Mouse (Mus musculus) Patski (cell line): ENCODE measurements around the gene Sbno1. TPM values are rescaled to one million over a fixed set of nuclear protein-coding genes. Genes with fewer than 3 reads are reported as not detected.

ENCODE experiments used
- ATAC-seq: fragments of 100-300 bp; one replicate; pipeline ENCODE4 v1.8.0; 2021
- CTCF ChIA-PET: fragments of 350-600 bp; sonication (Branson Sonifier 250); formaldehyde crosslinking; loops from one replicate; lab custom pipeline; 2022; ENCODE audit warnings: inconsistent platforms; lab: Charles Lee
- POLR2A ChIA-PET: fragments of 350-600 bp; sonication (Branson Sonifier 250); formaldehyde crosslinking; loops from one replicate; lab custom pipeline; 2022; ENCODE audit warnings: antibody characterized with exemption, inconsistent platforms; lab: Charles Lee
- DNase-seq: peaks from one replicate; pipeline ENCODE4 v3.0.0-alpha.2; 2011; ENCODE audit warnings: low read depth, low spot score
- H3K27me3 ChIP-seq: fragments of 371-371 bp; one replicate; pipeline ENCODE4 v1.5.1; 2021
- CTCF ChIP-seq: fragments of 100-300 bp; IDR thresholded peaks from one replicate; pipeline ENCODE4 v1.5.1; 2021
- in situ Hi-C: fragments of 300-500 bp; cut with MboI; formaldehyde crosslinking; loops from 3 replicates; pipeline ENCODE4 v1.11.1; 2018; ENCODE audit warnings: low pct_unique_long_range_greater_than_20kb, mixed read lengths
- polyA plus RNA-seq: library from polyadenylated mRNA; unstranded; gene quantifications from one replicate; pipeline ENCODE4 v1.2.3, GENCODE M21; 2021

The Sbno1 gene
- polyA plus RNA-seq, 1 experiment from 2014 or later, result 59.0 TPM

DNA sequence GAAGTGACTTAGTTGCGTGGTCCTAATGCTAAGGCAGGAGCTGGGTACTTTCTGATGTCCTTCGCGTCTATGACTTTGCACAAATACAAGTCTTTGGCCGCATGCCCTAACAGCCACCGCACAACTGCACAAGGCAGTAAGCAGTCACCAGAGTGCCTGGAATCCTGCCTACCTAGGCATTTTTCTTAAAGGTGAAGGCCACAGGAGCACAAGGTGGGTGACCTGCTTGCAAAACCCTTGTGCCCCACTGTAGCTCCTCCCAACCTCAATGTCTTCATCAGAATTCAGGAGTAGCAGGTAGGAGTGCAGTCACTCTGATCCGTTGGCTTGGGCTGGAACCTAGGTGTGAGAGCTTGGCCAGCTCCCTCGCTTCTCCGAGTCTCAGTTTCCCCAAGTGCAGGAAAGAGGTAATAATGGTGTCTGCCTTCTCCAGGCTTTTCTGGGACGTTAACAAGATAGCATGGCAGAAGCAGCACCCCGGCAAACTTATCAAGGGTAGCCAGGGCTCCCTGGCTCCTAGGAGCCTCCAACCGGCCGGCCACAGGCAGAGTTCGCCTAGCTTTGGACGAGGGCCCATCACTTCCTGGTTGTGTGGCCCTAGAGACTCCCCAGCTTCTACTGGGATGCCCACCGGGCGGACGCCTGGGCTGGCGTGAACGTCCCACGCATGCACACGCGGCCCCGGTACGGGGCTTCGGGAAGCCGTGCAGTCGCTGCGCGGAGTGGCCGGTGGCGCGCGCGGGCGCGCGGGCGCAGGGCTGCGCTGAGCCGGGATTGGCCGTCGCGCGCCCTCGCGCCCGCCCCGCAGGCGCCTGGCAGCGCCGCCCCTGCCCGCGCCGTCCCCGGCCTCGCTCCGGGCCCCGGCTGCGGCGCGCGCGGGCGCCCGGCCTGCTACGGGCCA lies 19.1 kb upstream of the Sbno1 start:
- POLR2A ChIA-PET, result interaction anchor here (0.7 to 0.9 kb wide), 3 partner anchors 34 to 87 kb away, joined by 3 to 5 read pairs (median 3); partner anchors contain the start of genes Rilpl1 and Rilpl2
- no peaks in the 10 kb centered on the region for H3K27me3 ChIP-seq
- CTCF ChIA-PET, result interaction anchor here (0.9 to 1.3 kb wide), 2 partner anchors 15 to 94 kb away, joined by 4 read pairs; no protein-coding TSS in a partner anchor
- DNase-seq (no peak), ATAC-seq (peak; percentile 54)
- in situ Hi-C loops, result loop anchor here (25.0 kb wide), 1 partner anchor 417 kb away; the partner anchor contains the start of genes Ccdc92 and Zfp664
- TF ChIP-seq CTCF, result no peak

DNA sequence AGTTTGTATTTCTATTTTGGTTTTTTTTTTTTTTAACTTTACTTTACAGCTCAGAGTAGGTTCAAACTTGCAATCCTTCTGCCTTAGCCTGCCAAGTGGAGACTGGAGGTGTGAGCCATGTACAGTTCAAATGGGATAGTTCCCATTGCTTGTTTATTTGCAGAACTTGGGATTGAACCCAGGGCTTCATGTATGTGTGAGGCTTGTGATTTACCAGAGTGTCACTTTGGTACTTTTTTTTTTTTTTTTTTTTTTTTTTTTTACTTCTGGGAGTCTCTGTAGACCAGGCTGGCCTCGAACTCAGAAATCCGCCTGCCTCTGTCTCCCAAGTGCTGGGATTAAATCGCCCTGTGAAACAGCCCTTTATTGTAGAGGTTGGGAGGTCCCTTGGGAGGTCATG lies 18.4 kb upstream of the Sbno1 start:
- POLR2A ChIA-PET, result interaction anchor here (0.6 to 0.9 kb wide), 7 partner anchors 9 to 94 kb away, joined by 3 to 5 read pairs (median 3); partner anchors contain the start of genes Rilpl1 and Rilpl2
- DNase-seq (no peak), ATAC-seq (no peak)
- no peak for TF ChIP-seq CTCF
- in situ Hi-C loops, result loop anchor here (25.0 kb wide), 1 partner anchor 418 kb away; the partner anchor contains the start of genes Ccdc92 and Zfp664
- CTCF ChIA-PET, result interaction anchor here (0.9 to 1.3 kb wide), 2 partner anchors 14 to 94 kb away, joined by 4 read pairs; no protein-coding TSS in a partner anchor
- no peaks in the 10 kb centered on the region for H3K27me3 ChIP-seq

DNA sequence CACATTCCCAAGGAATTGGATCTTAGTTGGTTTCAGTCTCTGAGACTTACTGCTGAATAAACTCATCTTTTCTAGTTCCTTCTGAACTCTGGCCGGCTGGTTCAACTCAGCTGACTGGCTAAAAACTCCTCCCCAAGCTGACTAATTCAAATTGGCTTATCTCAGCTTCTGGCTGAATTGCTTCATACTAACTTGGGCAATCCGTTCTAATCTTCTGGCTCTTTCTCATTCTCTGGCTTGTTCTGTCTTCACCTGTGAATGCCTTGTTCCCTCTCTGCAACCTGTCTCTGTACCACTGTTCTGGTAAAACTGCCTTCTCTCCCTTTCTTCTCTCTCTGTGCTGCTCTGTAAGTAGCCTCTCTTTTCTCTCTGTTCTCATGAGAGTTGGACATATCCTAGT lies 16.8 kb upstream of the Sbno1 start:
- TF ChIP-seq CTCF, result no peak
- DNase-seq, result no peak
- in situ Hi-C loops, result loop anchor here (25.0 kb wide), 1 partner anchor 420 kb away; the partner anchor contains the start of genes Ccdc92 and Zfp664
- POLR2A ChIA-PET, result interaction anchor here (0.7 to 1.8 kb wide), 2 partner anchors 24 to 36 kb away, joined by 3 to 4 read pairs; partner anchors contain the start of gene Rilpl2
- no peaks in the 10 kb centered on the region for H3K27me3 ChIP-seq
- CTCF ChIA-PET, result interaction anchor here (0.9 to 1.9 kb wide), 6 partner anchors 10 to 112 kb away, joined by 3 to 11 read pairs (median 4); no protein-coding TSS in a partner anchor
- ATAC-seq, result no peak

DNA sequence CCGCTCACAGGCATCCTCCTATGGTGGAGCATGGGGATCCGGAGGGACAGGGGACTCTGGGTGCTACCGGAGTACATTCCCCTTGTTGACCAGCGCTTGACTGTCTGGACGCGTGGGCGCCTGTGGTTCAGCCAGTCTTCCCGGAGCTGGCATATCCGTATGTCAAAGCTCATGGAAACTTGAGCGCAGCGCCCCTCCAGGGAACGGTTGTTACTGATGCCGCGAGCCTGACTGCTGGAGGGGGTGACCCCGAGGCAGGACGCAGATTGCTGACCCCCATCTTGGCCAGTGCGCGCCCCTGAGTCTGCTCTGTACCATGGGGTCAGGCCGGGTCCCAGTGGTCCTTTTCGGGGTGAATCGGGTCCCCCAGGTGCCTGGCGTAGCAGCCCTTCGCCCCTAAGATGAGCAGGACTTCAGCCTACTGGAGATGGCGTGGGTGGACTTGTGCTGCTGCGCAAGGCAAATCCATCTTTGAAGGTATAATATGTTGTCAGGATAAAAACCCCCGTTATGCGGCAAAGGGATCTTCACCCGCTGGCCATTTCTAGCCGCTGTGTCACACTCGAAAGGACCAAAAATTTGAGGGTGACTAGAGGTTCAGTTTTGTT lies 14.4 kb upstream of the Sbno1 start:
- TF ChIP-seq CTCF, result peak; percentile 75
- DNase-seq, result peak; percentile 44
- POLR2A ChIA-PET, result interaction anchor here (1.0 kb wide), 1 partner anchor 86 kb away, joined by 3 read pairs; no protein-coding TSS in a partner anchor
- in situ Hi-C loops, result loop anchor here (25.0 kb wide), 1 partner anchor 422 kb away; the partner anchor contains the start of genes Ccdc92 and Zfp664
- CTCF ChIA-PET, result interaction anchor here (0.9 to 4.0 kb wide), 9 partner anchors 9 to 99 kb away, joined by 3 to 31 read pairs (median 5); partner anchors contain the start of gene Rilpl2
- H3K27me3 ChIP-seq, result no peaks in the 10 kb centered on the region
- peak; percentile 63 for ATAC-seq

DNA sequence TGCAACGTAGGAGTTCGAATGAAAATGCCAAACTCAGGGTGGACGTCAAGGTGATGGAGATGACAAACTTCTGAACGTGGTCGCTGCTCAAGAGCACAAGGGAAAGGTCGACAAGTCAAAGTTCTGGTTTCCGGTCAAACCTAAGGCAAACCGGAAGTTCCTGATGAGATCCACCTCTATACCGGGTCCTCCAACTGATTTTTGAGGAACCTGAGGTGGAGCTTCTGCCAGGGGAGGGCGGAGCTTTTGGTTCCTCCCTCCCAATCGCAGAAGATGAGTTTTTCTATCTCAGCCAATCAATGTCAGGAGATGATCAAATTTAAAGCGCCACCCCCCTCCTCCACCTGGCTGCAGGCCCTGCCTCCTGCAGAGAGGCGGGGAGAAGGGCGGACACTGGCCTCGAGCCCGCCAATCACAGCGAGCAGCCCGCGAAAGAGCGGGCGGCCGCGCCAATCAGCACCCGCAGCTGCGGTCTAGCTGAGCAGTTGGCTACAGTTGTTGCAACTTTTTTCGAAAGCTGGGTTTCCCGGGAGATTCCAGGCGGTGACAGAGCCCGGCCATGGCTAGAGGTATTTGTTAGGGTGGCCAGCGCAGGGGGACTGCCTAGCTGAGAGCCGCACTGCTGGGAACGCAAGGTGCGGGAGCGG lies 13.8 kb upstream of the Sbno1 start, which contains the start of gene Kmt5a:
TSS of gene Kmt5a (plus strand) at position 484 of the 647 bp plus-strand sequence.
- ChIA-PET CTCF (interaction anchor here (0.9 to 4.0 kb wide), 10 partner anchors 8 to 99 kb away, joined by 3 to 31 read pairs (median 4); partner anchors contain the start of genes Rilpl1 and Rilpl2), POLR2A (interaction anchor here (0.6 to 1.0 kb wide), 2 partner anchors 86 to 102 kb away, joined by 3 to 6 read pairs; no protein-coding TSS in a partner anchor)
- in situ Hi-C loops, result loop anchor here (5.0 to 25.0 kb wide), 2 partner anchors 93 to 423 kb away; partner anchors contain the start of genes Ccdc92, Rilpl1 and Zfp664
- no peak for TF ChIP-seq CTCF
- peak; percentile 94 for ATAC-seq
- H3K27me3 ChIP-seq, result no peaks in the 10 kb centered on the region
- peak; percentile 91 for DNase-seq

DNA sequence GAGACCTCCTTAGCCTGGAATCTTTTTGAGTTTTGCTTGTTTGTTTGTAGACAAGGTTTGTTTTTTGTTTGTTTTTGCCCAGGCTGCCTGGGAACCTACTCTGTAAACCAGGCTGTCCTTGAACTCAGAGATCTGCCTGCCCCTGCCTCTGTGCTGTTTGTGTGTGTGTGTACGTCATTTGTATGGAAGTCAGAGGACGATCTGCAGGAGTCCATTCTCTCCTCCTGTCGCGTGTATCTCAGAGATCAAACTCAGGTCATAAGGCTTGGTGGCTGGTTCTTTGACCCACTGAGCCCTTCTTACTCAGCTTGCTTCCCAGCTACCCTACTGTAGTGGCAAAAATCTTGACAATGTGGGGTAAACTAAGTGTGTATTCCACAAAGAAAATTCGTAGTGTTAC lies 12.9 kb upstream of the Sbno1 start:
- in situ Hi-C loops, result loop anchor here (5.0 to 25.0 kb wide), 2 partner anchors 94 to 424 kb away; partner anchors contain the start of genes Ccdc92, Rilpl1 and Zfp664
- POLR2A ChIA-PET, result interaction anchor here (0.7 to 0.9 kb wide), 2 partner anchors 99 to 114 kb away, joined by 3 read pairs; no protein-coding TSS in a partner anchor
- no peak for TF ChIP-seq CTCF
- no peaks in the 10 kb centered on the region for H3K27me3 ChIP-seq
- CTCF ChIA-PET, result interaction anchor here (0.6 to 4.0 kb wide), 9 partner anchors 9 to 116 kb away, joined by 3 to 31 read pairs (median 3); partner anchors contain the start of genes Rilpl1 and Sbno1
- ATAC-seq (no peak), DNase-seq (no peak)

DNA sequence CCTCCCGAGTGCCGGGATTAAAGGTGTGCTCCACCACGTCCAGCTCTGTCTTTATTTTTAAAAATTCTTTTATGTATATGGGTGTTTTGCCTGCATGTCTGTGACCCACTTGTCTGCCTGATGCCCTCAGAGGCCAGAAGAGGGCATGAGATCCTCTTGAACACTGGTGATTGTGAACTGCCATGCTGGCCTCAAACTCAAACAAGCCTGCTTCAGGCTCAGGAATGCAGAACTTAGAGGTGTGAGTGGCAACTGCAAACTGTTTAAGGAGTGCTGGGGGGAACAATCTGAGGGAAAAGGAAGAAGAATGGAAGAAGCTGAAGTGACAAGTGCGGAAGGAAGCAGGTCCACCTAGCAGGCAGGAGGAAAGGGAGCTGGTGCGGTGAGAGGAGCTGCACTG lies 12.4 kb upstream of the Sbno1 start:
- TF ChIP-seq CTCF, result peak; percentile 73
- in situ Hi-C loops, result loop anchor here (5.0 to 25.0 kb wide), 2 partner anchors 94 to 424 kb away; partner anchors contain the start of genes Ccdc92, Rilpl1 and Zfp664
- ChIA-PET POLR2A (interaction anchor here (0.7 to 0.9 kb wide), 2 partner anchors 100 to 114 kb away, joined by 3 read pairs; no protein-coding TSS in a partner anchor), CTCF (interaction anchor here (0.6 to 4.0 kb wide), 9 partner anchors 8 to 117 kb away, joined by 3 to 31 read pairs (median 3); partner anchors contain the start of genes Rilpl1 and Sbno1)
- DNase-seq (no peak), ATAC-seq (no peak)
- no peaks in the 10 kb centered on the region for H3K27me3 ChIP-seq

DNA sequence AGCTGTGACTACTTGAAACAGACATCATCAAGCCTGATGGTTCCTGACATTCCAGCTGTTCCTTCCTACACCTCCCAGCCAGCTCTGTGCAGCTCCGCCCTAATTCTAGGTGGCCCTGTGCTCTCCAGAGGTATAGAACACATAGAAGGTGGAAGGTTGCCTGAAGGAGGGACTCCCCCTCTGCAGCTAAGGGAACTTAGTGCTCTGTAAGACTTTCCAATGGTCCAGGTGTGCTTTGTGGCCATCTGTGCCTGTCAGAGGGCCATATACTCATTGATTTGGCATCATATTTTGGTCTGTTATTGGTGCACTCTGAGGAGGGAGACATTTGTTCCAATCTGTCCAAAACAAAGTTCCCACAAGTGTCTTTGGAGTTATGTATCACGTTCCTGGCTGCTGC lies 7.2 kb upstream of the Sbno1 start:
- H3K27me3 ChIP-seq, result no peaks in the 10 kb centered on the region
- DNase-seq, result no peak
- TF ChIP-seq CTCF, result no peak
- in situ Hi-C loops, result loop anchor here (25.0 kb wide), 1 partner anchor 429 kb away; the partner anchor contains the start of genes Ccdc92 and Zfp664
- ChIA-PET POLR2A (interaction anchor here (0.6 to 1.4 kb wide), 4 partner anchors 105 to 124 kb away, joined by 3 to 4 read pairs (median 3); partner anchors contain the start of gene Ddx55), CTCF (interaction anchor here (0.7 to 4.4 kb wide), 14 partner anchors 9 to 139 kb away, joined by 3 to 30 read pairs (median 4); partner anchors contain the start of genes Ddx55, Rilpl1, Rilpl2 and Snrnp35)
- ATAC-seq, result no peak
